Mouse (Mus musculus): ENCODE data around the gene Cnot6. TPM values are rescaled to one million over a fixed set of nuclear protein-coding genes. Genes with fewer than 3 reads are reported as not detected.

The Cnot6 gene
- total RNA-seq, 2 experiments from 2014 or later: 48.3 to 48.8 TPM

Other genes with a start within 250 kb of the Cnot6 start
- not detected for gene Olfr1386, start 247.7 kb downstream of the Cnot6 start, total RNA-seq (2021)
- gene Olfr1385, start 223.7 kb downstream of the Cnot6 start, total RNA-seq (2021): not detected
- not detected for gene Olfr1384, start 206.0 kb downstream of the Cnot6 start, total RNA-seq (2021)
- gene Olfr1383, start 193.1 kb downstream of the Cnot6 start, total RNA-seq (2021): under 1 TPM in 1 of 2 experiments, not detected in 1; 0.35 TPM
- not detected for gene Olfr1382, start 184.5 kb downstream of the Cnot6 start, total RNA-seq (2021)
- gene Olfr1381, start 169.3 kb downstream of the Cnot6 start, total RNA-seq (2021): not detected
- gene Olfr1380, start 155.8 kb downstream of the Cnot6 start, total RNA-seq (2021): not detected
- 1 to 10 TPM; 2.1 to 2.3 TPM for gene Flt4, start 103.5 kb downstream of the Cnot6 start, total RNA-seq (2021)
- gene Scgb3a1, start 49.1 kb downstream of the Cnot6 start, total RNA-seq (2021): not detected
- gene Gfpt2, start 81.5 kb upstream of the Cnot6 start, total RNA-seq (2021): 1 to 10 TPM; 4.2 to 4.6 TPM
- gene Mapk9, start 134.0 kb upstream of the Cnot6 start, total RNA-seq (2021): 100 to 1,000 TPM; 151 to 155 TPM
- 1 to 10 TPM; 1.8 to 2.1 TPM for gene Rasgef1c, start 189.1 kb upstream of the Cnot6 start, total RNA-seq (2021)